Comparison of ENCODE assay signal across 9 mouse cellular contexts in the genomic region with DNA sequence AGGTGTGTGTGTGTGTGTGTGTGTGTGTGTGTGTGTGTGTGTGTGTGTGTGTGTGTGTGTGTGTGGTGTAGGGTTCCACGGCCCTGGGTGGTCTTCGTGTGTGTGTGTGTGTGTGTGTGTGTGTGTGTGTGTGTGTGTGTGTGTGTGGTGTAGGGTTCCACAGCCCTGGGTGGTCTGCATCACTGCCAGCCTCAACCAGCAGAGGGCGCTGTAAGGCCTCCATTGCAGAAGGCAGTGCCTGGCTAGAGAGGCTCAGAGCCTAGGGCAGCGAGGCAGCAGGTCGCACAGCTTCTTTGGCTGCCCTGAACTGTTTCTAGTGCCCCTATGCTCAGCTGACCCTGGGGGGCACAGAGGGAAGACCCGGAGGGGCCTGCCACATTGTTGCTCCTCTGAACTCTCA.
DNase-seq lines count a peak whose midpoint lies in the region; ATAC-seq lines count a peak whose summit lies in the region.
"Had no signal": no experiment of that assay in that cellular context is flagged by ENCODE, and none has a peak within 500 bp of the region (broad histone marks: within the 10 kb centered on the region; RNA-seq: fewer than 3 reads in every experiment).

No protein-coding gene starts in this region.

- no peak overlapping the region for H3K9ac ChIP-seq in heart, embryonic 12.5 days

- H3K4me3 ChIP-seq in heart, embryonic 12.5 days, result no peak overlapping the region

- H3K36me3 ChIP-seq in heart, embryonic 12.5 days, result no peaks in the 10 kb centered on the region

- H3K27me3 ChIP-seq in heart, embryonic 12.5 days (replicated peaks), result peaks cover 18% of the 10 kb centered on the region

- H3K4me1 ChIP-seq in heart, embryonic 12.5 days (replicated peaks), result no peaks in the 10 kb centered on the region

- no peak overlapping the region for H3K27ac ChIP-seq in heart, embryonic 12.5 days (ENCODE audit: poor library complexity, severe bottlenecking)
- H3K27ac ChIP-seq: macrophage had no signal

- 40% methylated on average over 4 of the region's 6 CpGs for WGBS in heart, embryonic 12.5 days

- 0 out of 2 replicates have a peak, but pooled peaks cover 3% of the 10 kb centered on the region for H3K9me3 ChIP-seq in heart, embryonic 12.5 days (replicated peaks)

- peak; percentile 56 for DNase-seq in heart, postnatal 4 days
- peak; percentile 72 for DNase-seq in ES-CJ7 (ENCODE audit: low read depth, low spot score)
- DNase-seq in cerebellum, adult 9-11 months, result peak; percentile 58
- peak; percentile 18 for DNase-seq in lung, postnatal 10 days
- peak; percentile 79 for DNase-seq in right cerebral cortex, postnatal 14 days
- no peak for DNase-seq in thymus, postnatal 0 days (ENCODE audit: low spot score)

- H3K4me2 ChIP-seq in heart, embryonic 12.5 days, result no peak overlapping the region

- no peak for ATAC-seq in heart, embryonic 12.5 days (ENCODE audit: insufficient number of reproducible peaks, low FRiP score)
- peak; percentile 69; the same call in 1 of the 2 replicates for ATAC-seq in frontal cortex, adult (ENCODE audit: low TSS enrichment)
